Mouse (Mus musculus) MEL (cell line): Measurements from ENCODE around the gene Ppp6r2. TPM values are rescaled to one million over a fixed set of nuclear protein-coding genes. Genes with fewer than 3 reads are reported as not detected.

Source experiments
- DNase-seq: peaks from one replicate; pipeline ENCODE4 v3.0.0; 2011; ENCODE audit warnings: low read depth, low spot score
- H3K27ac ChIP-seq: 2 replicates; pipeline ENCODE4 v1.5.1; 2012; ENCODE audit warnings: low read depth, mild to moderate bottlenecking, control low read depth, low read length, moderate library complexity; ENCODE audit not compliant: control insufficient read depth
- H3K27me3 ChIP-seq, 2 experiments: fragments of 150-350 bp in 1 of 2; sonication (generic) in 1 of 2; 2 replicates each; pipeline ENCODE4 v1.6.1; 2012; ENCODE audit warnings: low read length in 2 of 2, mild to moderate bottlenecking in 2 of 2, improper control_type of control experiment in 1 of 2, moderate library complexity in 1 of 2; ENCODE audit not compliant: insufficient read depth in 2 of 2, control insufficient read depth in 1 of 2
- H3K36me3 ChIP-seq, 2 experiments: 2 replicates each; pipeline ENCODE4 v1.6.1; 2012 to 2014; ENCODE audit warnings: low read length in 2 of 2, improper control_type of control experiment in 1 of 2, inconsistent platforms in 1 of 2, mild to moderate bottlenecking in 1 of 2; ENCODE audit not compliant: insufficient read depth in 2 of 2, control insufficient read depth in 1 of 2
- H3K4me1 ChIP-seq, 2 experiments: fragments of 150-350 bp in 1 of 2; sonication (generic) in 1 of 2; 2 replicates each; pipeline ENCODE4 v1.6.1; 2012; ENCODE audit warnings: low read length in 2 of 2, improper control_type of control experiment in 1 of 2, mild to moderate bottlenecking in 1 of 2; ENCODE audit not compliant: insufficient read depth in 2 of 2, control insufficient read depth in 1 of 2
- H3K4me3 ChIP-seq, 2 experiments: fragments of 150-350 bp in 1 of 2; sonication (generic) in 1 of 2; 2 replicates each; pipeline ENCODE4 v1.5.1; 2012; ENCODE audit warnings: low read depth in 2 of 2, low read length in 2 of 2, mild to moderate bottlenecking in 2 of 2, moderate library complexity in 2 of 2, control low read depth in 1 of 2, improper control_type of control experiment in 1 of 2; ENCODE audit not compliant: control insufficient read depth in 1 of 2, insufficient read depth in 1 of 2
- H3K79me2 ChIP-seq: 2 replicates; pipeline ENCODE4 v1.6.1; 2012; ENCODE audit warnings: mild to moderate bottlenecking, low read length, moderate library complexity; ENCODE audit not compliant: control insufficient read depth, poor library complexity, insufficient read depth
- H3K9ac ChIP-seq: 2 replicates; pipeline ENCODE4 v1.6.1; 2012; ENCODE audit warnings: low read depth, mild to moderate bottlenecking, control low read depth, low read length, moderate library complexity; ENCODE audit not compliant: control insufficient read depth, poor library complexity, severe bottlenecking
- H3K9me3 ChIP-seq: fragments of 150-350 bp; sonication (generic); replicated peaks from 2 replicates; pipeline ENCODE4 v1.6.1; 2012; ENCODE audit warnings: mild to moderate bottlenecking, low read length, improper control_type of control experiment, moderate library complexity; ENCODE audit not compliant: insufficient read depth
- BHLHE40 ChIP-seq: IDR thresholded peaks from 2 replicates; pipeline ENCODE4 v1.6.1; 2012; ENCODE audit warnings: low read depth, mild to moderate bottlenecking, inconsistent platforms, low read length, improper control_type of control experiment, borderline replicate concordance
- CHD1 ChIP-seq: IDR thresholded peaks from 2 replicates; pipeline ENCODE4 v1.6.1; 2012; ENCODE audit warnings: low read depth, mild to moderate bottlenecking, inconsistent platforms, low read length, improper control_type of control experiment
- CHD2 ChIP-seq: IDR thresholded peaks from 2 replicates; pipeline ENCODE4 v1.6.1; 2011; ENCODE audit warnings: low read length, improper control_type of control experiment
- CTCF ChIP-seq, 3 experiments: IDR thresholded peaks in 2 of 3; conservative IDR thresholded peaks in 1 of 3; 2 replicates each; pipeline ENCODE4 v1.5.1; 2011 to 2012; ENCODE audit warnings: low read length in 3 of 3, low read depth in 2 of 3, mild to moderate bottlenecking in 2 of 3, improper control_type of control experiment in 1 of 3, inconsistent platforms in 1 of 3, mixed read lengths in 1 of 3, moderate library complexity in 1 of 3; ENCODE audit not compliant: control insufficient read depth in 1 of 3, insufficient read depth in 1 of 3, poor library complexity in 1 of 3, severe bottlenecking in 1 of 3
- E2F4 ChIP-seq: IDR thresholded peaks from 2 replicates; pipeline ENCODE4 v1.6.1; 2011; ENCODE audit warnings: low read depth, low read length, improper control_type of control experiment, borderline replicate concordance
- ELF1 ChIP-seq: IDR thresholded peaks from 2 replicates; pipeline ENCODE4 v1.6.1; 2014; ENCODE audit warnings: low read depth, mild to moderate bottlenecking, inconsistent platforms, low read length, improper control_type of control experiment, moderate library complexity
- EP300 ChIP-seq, 2 experiments: IDR thresholded peaks; 2 replicates each; pipeline ENCODE4 v1.6.1; 2011; ENCODE audit warnings: improper control_type of control experiment in 2 of 2, low read length in 2 of 2, low read depth in 1 of 2, mild to moderate bottlenecking in 1 of 2
- ETS1 ChIP-seq: IDR thresholded peaks from 2 replicates; pipeline ENCODE4 v1.6.1; 2012; ENCODE audit warnings: low read depth, mild to moderate bottlenecking, inconsistent platforms, low read length, improper control_type of control experiment, moderate library complexity
- HCFC1 ChIP-seq: IDR thresholded peaks from 2 replicates; pipeline ENCODE4 v1.6.1; 2012; ENCODE audit warnings: low read depth, mild to moderate bottlenecking, inconsistent platforms, low read length, improper control_type of control experiment, moderate library complexity
- JUND ChIP-seq: IDR thresholded peaks from 2 replicates; pipeline ENCODE4 v1.6.1; 2011; ENCODE audit warnings: low read depth, mild to moderate bottlenecking, improper control_type of control experiment, low read length
- MAZ ChIP-seq: IDR thresholded peaks from 2 replicates; pipeline ENCODE4 v1.6.1; 2012; ENCODE audit warnings: low read depth, mild to moderate bottlenecking, inconsistent platforms, low read length, improper control_type of control experiment
- MXI1 ChIP-seq: IDR thresholded peaks from 2 replicates; pipeline ENCODE4 v1.6.1; 2011; ENCODE audit warnings: mild to moderate bottlenecking, low read depth, low read length, improper control_type of control experiment
- MYC ChIP-seq: IDR thresholded peaks from 2 replicates; pipeline ENCODE4 v1.6.1; 2011; ENCODE audit warnings: low read depth, mild to moderate bottlenecking, low read length, improper control_type of control experiment, moderate library complexity
- POLR2AphosphoS2 ChIP-seq: IDR thresholded peaks from 2 replicates; pipeline ENCODE4 v1.6.1; 2011; ENCODE audit warnings: low read length, improper control_type of control experiment
- POLR2AphosphoS5 ChIP-seq: IDR thresholded peaks from 2 replicates; pipeline ENCODE4 v1.6.1; 2012; ENCODE audit warnings: low read depth, borderline replicate concordance, mild to moderate bottlenecking, inconsistent platforms, low read length, moderate library complexity, mixed read lengths
- RAD21 ChIP-seq: IDR thresholded peaks from 2 replicates; pipeline ENCODE4 v1.6.1; 2011; ENCODE audit warnings: mild to moderate bottlenecking, low read depth, low read length, improper control_type of control experiment
- SIN3A ChIP-seq: IDR thresholded peaks from 2 replicates; pipeline ENCODE4 v1.6.1; 2012; ENCODE audit warnings: low read length, improper control_type of control experiment, inconsistent platforms
- SMC3 ChIP-seq: IDR thresholded peaks from 2 replicates; pipeline ENCODE4 v1.6.1; 2011; ENCODE audit warnings: low read depth, low read length, improper control_type of control experiment
- TAL1 ChIP-seq: IDR thresholded peaks from 2 replicates; pipeline ENCODE4 v1.6.1; 2012; ENCODE audit warnings: mild to moderate bottlenecking, inconsistent platforms, low read length, moderate library complexity, mixed read lengths
- TBP ChIP-seq: IDR thresholded peaks from 2 replicates; pipeline ENCODE4 v1.8.0; 2011; ENCODE audit warnings: low read depth, low read length, improper control_type of control experiment
- TCF12 ChIP-seq: IDR thresholded peaks from 2 replicates; pipeline ENCODE4 v1.6.1; 2014; ENCODE audit warnings: low read depth, mild to moderate bottlenecking, inconsistent platforms, low read length, improper control_type of control experiment, moderate library complexity
- USF1 ChIP-seq: IDR thresholded peaks from 2 replicates; pipeline ENCODE4 v1.6.1; 2014; ENCODE audit warnings: low read depth, mild to moderate bottlenecking, inconsistent platforms, low read length, improper control_type of control experiment, moderate library complexity
- USF2 ChIP-seq, 2 experiments: IDR thresholded peaks; 2 replicates each; pipeline ENCODE4 v1.6.1; 2011 to 2012; ENCODE audit warnings: improper control_type of control experiment in 2 of 2, low read length in 2 of 2, borderline replicate concordance in 1 of 2, inconsistent platforms in 1 of 2, low read depth in 1 of 2, mild to moderate bottlenecking in 1 of 2; ENCODE audit not compliant: insufficient read depth in 1 of 2
- ZKSCAN1 ChIP-seq: IDR thresholded peaks from 2 replicates; pipeline ENCODE4 v1.6.1; 2012; ENCODE audit warnings: low read depth, mild to moderate bottlenecking, inconsistent platforms, low read length, improper control_type of control experiment, moderate library complexity
- ZMIZ1 ChIP-seq: IDR thresholded peaks from 2 replicates; pipeline ENCODE4 v1.6.1; 2012; ENCODE audit warnings: low read depth, mild to moderate bottlenecking, inconsistent platforms, low read length, improper control_type of control experiment, moderate library complexity
- ZNF384 ChIP-seq: IDR thresholded peaks from 2 replicates; pipeline ENCODE4 v1.6.1; 2012; ENCODE audit warnings: low read depth, mild to moderate bottlenecking, inconsistent platforms, low read length, improper control_type of control experiment
- polyA plus RNA-seq, 2 experiments: library from polyadenylated mRNA; stranded (reverse) in 1 of 2; unstranded in 1 of 2; fragments of >175 nt in 1 of 2; fragments of >200 nt in 1 of 2; gene quantifications; 2 replicates each; pipeline versions ENCODE4 v1.2.1 to v1.2.4; 2012; ENCODE audit warnings: low replicate concordance in 2 of 2, low read depth in 1 of 2; ENCODE audit not compliant: insufficient read length in 2 of 2, insufficient read depth in 1 of 2, missing spikeins in 1 of 2
- total RNA-seq: library from RNA; depleted of rRNA; stranded (reverse); fragments of 300-350 nt; gene quantifications from 2 replicates; pipeline ENCODE4 v1.2.3, GENCODE M21; 2012

Gene Ppp6r2
- total and polyA plus RNA-seq, 3 experiments: 15.5 to 23.2 TPM; not detected in 1

DNA sequence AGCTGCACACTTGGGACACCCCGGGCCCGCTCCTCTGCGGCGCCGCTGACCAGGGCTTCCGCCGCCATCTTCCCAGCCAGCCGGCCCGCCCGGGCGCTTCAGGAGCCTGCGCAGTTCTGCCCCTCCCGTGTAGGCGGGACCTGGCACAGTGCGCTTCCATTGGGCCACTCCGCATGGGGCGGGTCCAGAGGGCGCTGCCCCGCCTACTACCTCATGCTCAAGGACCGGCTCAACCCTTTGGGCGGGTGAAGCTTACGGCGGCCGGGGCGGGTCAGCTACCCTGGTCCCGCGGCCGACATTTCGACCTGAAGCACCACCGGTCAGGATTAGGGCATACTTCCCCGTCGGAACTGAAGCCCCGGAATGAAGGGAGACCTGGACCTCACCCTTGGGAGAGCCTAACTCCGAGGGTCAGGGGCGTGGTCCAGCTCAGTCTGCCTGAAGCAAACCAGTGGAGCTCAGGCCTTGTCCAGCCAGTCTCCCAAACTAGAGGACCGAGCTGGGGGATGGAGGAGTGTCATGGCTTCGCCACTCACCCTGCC is 103.9 kb downstream of the Ppp6r2 start, which contains the start of gene Sbf1 (continued):
- TF ChIP-seq TAL1: no peak
- no peak for TF ChIP-seq USF1
- no peak for TF ChIP-seq ZNF384
- peak; percentile 43; the same call in 1 of the 2 replicates for TF ChIP-seq SIN3A
- no peak for TF ChIP-seq BHLHE40
- TF ChIP-seq RAD21: no peak
- peak; percentile 76 for TF ChIP-seq POLR2AphosphoS2
- no peak for TF ChIP-seq ZKSCAN1
- no peak for TF ChIP-seq USF2 (IDR thresholded peaks at IDR 0.05; ENCODE audit: borderline replicate concordance in 1 of 2, insufficient read depth in 1 of 2, low read depth in 1 of 2, low read length in 2 of 2)
- 0 out of 2 replicates have a peak, but pooled peaks have one; percentile 5 for TF ChIP-seq ELF1
- no peak for TF ChIP-seq CHD2
- TF ChIP-seq MXI1: no peak; the same call in 1 of the 2 replicates
- peak; percentile 79 for TF ChIP-seq HCFC1
- TF ChIP-seq ETS1: no peak
- TF ChIP-seq E2F4: no peak
- TF ChIP-seq JUND: no peak

GRCm38 (mm10) chr15:89316146-89316545 is 104.8 kb downstream of the Ppp6r2 start:
- TF ChIP-seq TCF12 (no peak), RAD21 (peak; percentile 56), MAZ (no peak), HCFC1 (no peak), CHD1 (no peak), TBP (no peak), POLR2AphosphoS5 (no peak), EP300 (IDR thresholded peaks at IDR 0.05; ENCODE audit: low read depth in 1 of 2, low read length in 2 of 2) (no peak), SIN3A (no peak), SMC3 (peak; percentile 55), CTCF (IDR thresholded peaks at IDR 0.05 in 2 of 3, conservative IDR thresholded peaks at IDR 0.05 in 1 of 3; ENCODE audit: control insufficient read depth in 1 of 3, insufficient read depth in 1 of 3, low read depth in 2 of 3, low read length in 3 of 3, poor library complexity in 1 of 3, severe bottlenecking in 1 of 3) (peak; percentile 74 to 88 (median 77)), ZMIZ1 (no peak), MYC (0 out of 2 replicates have a peak, but pooled peaks have one; percentile 34)
- peaks cover 38% of the 10 kb centered on the region for H3K79me2 ChIP-seq
- peaks cover 0 to 5% of the 10 kb centered on the region in 2 experiments; a peak in 1 of 4 replicates for H3K36me3 ChIP-seq
- no peaks in the 10 kb centered on the region for H3K9me3 ChIP-seq
- no peak overlapping the region for H3K9ac ChIP-seq
- H3K4me1 ChIP-seq: peaks cover 0 to 17% of the 10 kb centered on the region in 2 experiments; a peak in 3 of 4 replicates
- H3K4me3 ChIP-seq: no peak overlapping the region
- no peak overlapping the region for H3K27ac ChIP-seq
- DNase-seq: peak; percentile 78
- no peaks in the 10 kb centered on the region for H3K27me3 ChIP-seq
